Mouse (Mus musculus) MEL (cell line): ENCODE measurements at regions not wholly inside any gene's neighbourhood (a gene's known extent, or its start where the extent isn't known, plus 50 kb on each side); places are given as distances from the start of the nearest gene placed in this dataset.

Experiments used
- DNase-seq: peaks from one replicate; pipeline ENCODE4 v3.0.0; 2011; ENCODE audit warnings: low read depth, low spot score
- H3K27ac ChIP-seq: 2 replicates; pipeline ENCODE4 v1.5.1; 2012; ENCODE audit warnings: low read depth, mild to moderate bottlenecking, control low read depth, low read length, moderate library complexity; ENCODE audit not compliant: control insufficient read depth
- H3K27me3 ChIP-seq, 2 experiments: fragments of 150-350 bp in 1 of 2; sonication (generic) in 1 of 2; 2 replicates each; pipeline ENCODE4 v1.6.1; 2012; ENCODE audit warnings: low read length in 2 of 2, mild to moderate bottlenecking in 2 of 2, improper control_type of control experiment in 1 of 2, moderate library complexity in 1 of 2; ENCODE audit not compliant: insufficient read depth in 2 of 2, control insufficient read depth in 1 of 2
- H3K36me3 ChIP-seq, 2 experiments: 2 replicates each; pipeline ENCODE4 v1.6.1; 2012 to 2014; ENCODE audit warnings: low read length in 2 of 2, improper control_type of control experiment in 1 of 2, inconsistent platforms in 1 of 2, mild to moderate bottlenecking in 1 of 2; ENCODE audit not compliant: insufficient read depth in 2 of 2, control insufficient read depth in 1 of 2
- H3K4me1 ChIP-seq, 2 experiments: fragments of 150-350 bp in 1 of 2; sonication (generic) in 1 of 2; 2 replicates each; pipeline ENCODE4 v1.6.1; 2012; ENCODE audit warnings: low read length in 2 of 2, improper control_type of control experiment in 1 of 2, mild to moderate bottlenecking in 1 of 2; ENCODE audit not compliant: insufficient read depth in 2 of 2, control insufficient read depth in 1 of 2
- H3K4me3 ChIP-seq, 2 experiments: fragments of 150-350 bp in 1 of 2; sonication (generic) in 1 of 2; 2 replicates each; pipeline ENCODE4 v1.5.1; 2012; ENCODE audit warnings: low read depth in 2 of 2, low read length in 2 of 2, mild to moderate bottlenecking in 2 of 2, moderate library complexity in 2 of 2, control low read depth in 1 of 2, improper control_type of control experiment in 1 of 2; ENCODE audit not compliant: control insufficient read depth in 1 of 2, insufficient read depth in 1 of 2
- H3K79me2 ChIP-seq: 2 replicates; pipeline ENCODE4 v1.6.1; 2012; ENCODE audit warnings: mild to moderate bottlenecking, low read length, moderate library complexity; ENCODE audit not compliant: control insufficient read depth, poor library complexity, insufficient read depth
- H3K9ac ChIP-seq: 2 replicates; pipeline ENCODE4 v1.6.1; 2012; ENCODE audit warnings: low read depth, mild to moderate bottlenecking, control low read depth, low read length, moderate library complexity; ENCODE audit not compliant: control insufficient read depth, poor library complexity, severe bottlenecking
- H3K9me3 ChIP-seq: fragments of 150-350 bp; sonication (generic); replicated peaks from 2 replicates; pipeline ENCODE4 v1.6.1; 2012; ENCODE audit warnings: mild to moderate bottlenecking, low read length, improper control_type of control experiment, moderate library complexity; ENCODE audit not compliant: insufficient read depth
- CHD1 ChIP-seq: IDR thresholded peaks from 2 replicates; pipeline ENCODE4 v1.6.1; 2012; ENCODE audit warnings: low read depth, mild to moderate bottlenecking, inconsistent platforms, low read length, improper control_type of control experiment
- CHD2 ChIP-seq: IDR thresholded peaks from 2 replicates; pipeline ENCODE4 v1.6.1; 2011; ENCODE audit warnings: low read length, improper control_type of control experiment
- CTCF ChIP-seq, 3 experiments: IDR thresholded peaks in 2 of 3; conservative IDR thresholded peaks in 1 of 3; 2 replicates each; pipeline ENCODE4 v1.5.1; 2011 to 2012; ENCODE audit warnings: low read length in 3 of 3, low read depth in 2 of 3, mild to moderate bottlenecking in 2 of 3, improper control_type of control experiment in 1 of 3, inconsistent platforms in 1 of 3, mixed read lengths in 1 of 3, moderate library complexity in 1 of 3; ENCODE audit not compliant: control insufficient read depth in 1 of 3, insufficient read depth in 1 of 3, poor library complexity in 1 of 3, severe bottlenecking in 1 of 3
- E2F4 ChIP-seq: IDR thresholded peaks from 2 replicates; pipeline ENCODE4 v1.6.1; 2011; ENCODE audit warnings: low read depth, low read length, improper control_type of control experiment, borderline replicate concordance
- ELF1 ChIP-seq: IDR thresholded peaks from 2 replicates; pipeline ENCODE4 v1.6.1; 2014; ENCODE audit warnings: low read depth, mild to moderate bottlenecking, inconsistent platforms, low read length, improper control_type of control experiment, moderate library complexity
- KAT2A ChIP-seq: conservative IDR thresholded peaks from 2 replicates; pipeline ENCODE4 v1.6.1; 2012; ENCODE audit warnings: low read depth, low read length, improper control_type of control experiment, inconsistent platforms
- MAZ ChIP-seq: IDR thresholded peaks from 2 replicates; pipeline ENCODE4 v1.6.1; 2012; ENCODE audit warnings: low read depth, mild to moderate bottlenecking, inconsistent platforms, low read length, improper control_type of control experiment
- MEF2A ChIP-seq: IDR thresholded peaks from 2 replicates; pipeline ENCODE4 v1.6.1; 2014; ENCODE audit warnings: low read depth, mild to moderate bottlenecking, inconsistent platforms, low read length, improper control_type of control experiment; ENCODE audit not compliant: poor library complexity, insufficient replicate concordance, severe bottlenecking; ENCODE audit errors: extremely low read depth
- MYB ChIP-seq: IDR thresholded peaks from 2 replicates; pipeline ENCODE4 v1.6.1; 2011; ENCODE audit warnings: mild to moderate bottlenecking, low read depth, low read length, improper control_type of control experiment
- MYC ChIP-seq: IDR thresholded peaks from 2 replicates; pipeline ENCODE4 v1.6.1; 2011; ENCODE audit warnings: low read depth, mild to moderate bottlenecking, low read length, improper control_type of control experiment, moderate library complexity
- NRF1 ChIP-seq: IDR thresholded peaks from 2 replicates; pipeline ENCODE4 v1.6.1; 2014; ENCODE audit warnings: low read depth, mild to moderate bottlenecking, inconsistent platforms, low read length, improper control_type of control experiment, moderate library complexity; ENCODE audit not compliant: poor library complexity, insufficient read depth, severe bottlenecking
- POLR2A ChIP-seq, 2 experiments: IDR thresholded peaks; 2 replicates each; pipeline ENCODE4 v1.6.1; 2011 to 2012; ENCODE audit warnings: low read length in 2 of 2, mild to moderate bottlenecking in 2 of 2, control low read depth in 1 of 2, improper control_type of control experiment in 1 of 2, low read depth in 1 of 2, moderate library complexity in 1 of 2; ENCODE audit not compliant: control insufficient read depth in 1 of 2, insufficient read depth in 1 of 2, poor library complexity in 1 of 2
- RAD21 ChIP-seq: IDR thresholded peaks from 2 replicates; pipeline ENCODE4 v1.6.1; 2011; ENCODE audit warnings: mild to moderate bottlenecking, low read depth, low read length, improper control_type of control experiment
- RCOR1 ChIP-seq: IDR thresholded peaks from 2 replicates; pipeline ENCODE4 v1.6.1; 2012; ENCODE audit warnings: low read depth, mild to moderate bottlenecking, inconsistent platforms, low read length, improper control_type of control experiment
- SMC3 ChIP-seq: IDR thresholded peaks from 2 replicates; pipeline ENCODE4 v1.6.1; 2011; ENCODE audit warnings: low read depth, low read length, improper control_type of control experiment
- TBP ChIP-seq: IDR thresholded peaks from 2 replicates; pipeline ENCODE4 v1.8.0; 2011; ENCODE audit warnings: low read depth, low read length, improper control_type of control experiment
- TCF12 ChIP-seq: IDR thresholded peaks from 2 replicates; pipeline ENCODE4 v1.6.1; 2014; ENCODE audit warnings: low read depth, mild to moderate bottlenecking, inconsistent platforms, low read length, improper control_type of control experiment, moderate library complexity
- UBTF ChIP-seq: IDR thresholded peaks from 2 replicates; pipeline ENCODE4 v1.6.1; 2012; ENCODE audit warnings: low read depth, mild to moderate bottlenecking, inconsistent platforms, low read length, improper control_type of control experiment, moderate library complexity, borderline replicate concordance; ENCODE audit not compliant: insufficient read depth
- ZMIZ1 ChIP-seq: IDR thresholded peaks from 2 replicates; pipeline ENCODE4 v1.6.1; 2012; ENCODE audit warnings: low read depth, mild to moderate bottlenecking, inconsistent platforms, low read length, improper control_type of control experiment, moderate library complexity

DNA sequence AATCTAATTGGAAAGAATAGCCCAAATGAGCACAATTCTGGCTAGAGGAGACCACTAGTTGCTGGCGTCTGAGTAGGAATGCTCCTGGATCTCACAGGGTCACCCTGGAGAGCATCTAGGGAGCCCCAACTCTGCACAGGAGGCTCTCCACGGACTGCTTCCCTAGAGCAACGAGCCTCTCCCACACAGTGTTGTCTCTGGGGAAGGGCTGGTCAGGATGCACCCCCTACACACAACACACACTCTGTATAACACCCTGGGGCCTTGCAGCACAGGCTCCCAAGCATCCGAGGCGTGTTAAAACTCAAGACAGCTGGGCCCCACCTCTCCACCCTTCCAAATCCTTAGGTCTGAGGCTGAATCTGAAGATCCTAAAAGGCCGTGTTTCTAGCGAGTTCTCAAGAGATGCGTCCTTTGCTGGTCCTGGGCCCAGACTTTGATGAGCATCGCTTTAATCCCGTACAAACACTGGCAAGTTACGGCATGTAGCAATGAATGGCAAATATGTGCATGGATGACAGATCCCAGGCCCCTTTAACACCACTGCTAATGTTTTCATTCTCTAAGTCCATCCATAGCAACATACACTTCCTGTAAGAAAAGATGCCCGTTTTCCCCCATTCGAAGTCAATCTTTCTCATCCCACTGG, 56.4 kb upstream of the Ubl3 start:
- Histone ChIP-seq H3K9me3 (no peaks in the 10 kb centered on the region), H3K79me2 (no peaks in the 10 kb centered on the region), H3K4me3 (no peak overlapping the region), H3K4me1 (no peaks in the 10 kb centered on the region), H3K36me3 (no peaks in the 10 kb centered on the region), H3K27ac (no peak overlapping the region), H3K9ac (no peak overlapping the region), H3K27me3 (no peaks in the 10 kb centered on the region)
- no peak for TF ChIP-seq RCOR1
- TF ChIP-seq MEF2A = no peak
- TF ChIP-seq RAD21 = no peak
- TF ChIP-seq POLR2A (IDR thresholded peaks at IDR 0.05; ENCODE audit: control insufficient read depth in 1 of 2, insufficient read depth in 1 of 2, low read depth in 1 of 2, low read length in 2 of 2, poor library complexity in 1 of 2) = no peak
- TF ChIP-seq CHD1 = no peak
- no peak for TF ChIP-seq CTCF (IDR thresholded peaks at IDR 0.05 in 2 of 3, conservative IDR thresholded peaks at IDR 0.05 in 1 of 3; ENCODE audit: control insufficient read depth in 1 of 3, insufficient read depth in 1 of 3, low read depth in 2 of 3, low read length in 3 of 3, poor library complexity in 1 of 3, severe bottlenecking in 1 of 3)
- TF ChIP-seq CHD2 = no peak
- no peak for TF ChIP-seq ZMIZ1
- no peak for TF ChIP-seq UBTF
- TF ChIP-seq ELF1 = no peak
- TF ChIP-seq SMC3 = no peak
- no peak for TF ChIP-seq MAZ
- TF ChIP-seq MYB = no peak
- TF ChIP-seq KAT2A = no peak
- TF ChIP-seq TCF12 = no peak
- TF ChIP-seq MYC = no peak
- no peak for DNase-seq

DNA sequence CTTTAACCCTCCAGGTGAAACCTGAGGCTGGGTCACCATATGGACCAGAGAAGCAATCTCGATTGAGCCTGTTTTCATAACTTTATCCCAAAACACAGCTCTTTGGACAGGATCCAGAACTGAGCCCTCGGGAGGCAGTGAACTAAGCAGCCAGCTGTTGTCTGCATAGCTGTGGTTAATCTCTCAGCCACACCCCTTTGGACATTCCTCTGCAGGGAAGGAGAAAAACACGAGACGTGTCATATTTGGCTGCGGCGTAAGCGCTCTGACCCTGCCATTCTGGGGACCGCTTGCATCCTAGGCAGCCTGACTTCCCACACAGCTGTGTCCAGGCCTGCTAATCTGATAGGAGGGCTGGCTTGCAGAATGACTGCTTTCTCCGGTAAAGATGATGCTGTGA, 55.6 kb upstream of the Ubl3 start:
- no peak overlapping the region for H3K9ac ChIP-seq
- H3K4me1 ChIP-seq = no peaks in the 10 kb centered on the region
- TF ChIP-seq TBP = no peak
- TF ChIP-seq CHD2 = no peak
- no peak for TF ChIP-seq NRF1
- no peak for TF ChIP-seq E2F4
- TF ChIP-seq ZMIZ1 = no peak
- no peak for TF ChIP-seq ELF1
- no peak for TF ChIP-seq CTCF (IDR thresholded peaks at IDR 0.05 in 2 of 3, conservative IDR thresholded peaks at IDR 0.05 in 1 of 3; ENCODE audit: control insufficient read depth in 1 of 3, insufficient read depth in 1 of 3, low read depth in 2 of 3, low read length in 3 of 3, poor library complexity in 1 of 3, severe bottlenecking in 1 of 3)

More for the DNA sequence above, 55.6 kb upstream of the Ubl3 start:
- no peak for DNase-seq
- Histone ChIP-seq H3K9me3 (no peaks in the 10 kb centered on the region), H3K27ac (no peak overlapping the region), H3K79me2 (no peaks in the 10 kb centered on the region), H3K4me3 (no peak overlapping the region), H3K36me3 (no peaks in the 10 kb centered on the region), H3K27me3 (no peaks in the 10 kb centered on the region)
